Mouse (Mus musculus) hindbrain, embryonic 10.5 days (tissue): ENCODE measurements around the gene Art5. TPM values are rescaled to one million over a fixed set of nuclear protein-coding genes. Genes with fewer than 3 reads are reported as not detected.
A peak's percentile ranks its signal among the peaks of the same experiment; 100 is the strongest.

Experiments
- DNase-seq: peaks from one replicate; pipeline ENCODE4 v3.0.0-alpha.2; 2017; ENCODE audit warnings: low spot score
- H3K27ac ChIP-seq: fragments of 300-500 bp; sonication (generic); 2 replicates; pipeline ENCODE4 v1.5.1; 2016; ENCODE audit warnings: mild to moderate bottlenecking, moderate library complexity
- H3K27me3 ChIP-seq: fragments of 300-500 bp; sonication (generic); 2 replicates; pipeline ENCODE4 v1.6.1; 2016; ENCODE audit warnings: mild to moderate bottlenecking; ENCODE audit not compliant: poor library complexity, insufficient read depth, severe bottlenecking
- H3K36me3 ChIP-seq: fragments of 300-500 bp; sonication (generic); 2 replicates; pipeline ENCODE4 v1.6.1; 2016; ENCODE audit warnings: mild to moderate bottlenecking, moderate library complexity
- H3K4me1 ChIP-seq: fragments of 300-500 bp; sonication (generic); replicated peaks from 2 replicates; pipeline ENCODE4 v1.6.1; 2016; ENCODE audit warnings: mild to moderate bottlenecking
- H3K4me3 ChIP-seq: fragments of 300-500 bp; sonication (generic); 2 replicates; pipeline ENCODE4 v1.5.1; 2016; ENCODE audit warnings: mild to moderate bottlenecking, moderate library complexity
- H3K9me3 ChIP-seq: fragments of 300-500 bp; sonication (generic); 2 replicates; pipeline ENCODE4 v1.6.1; 2016; ENCODE audit warnings: mild to moderate bottlenecking, moderate library complexity
- WGBS: fragments of 180-500 bp; shearing (Covaris S2); methylation state at CpG from one replicate; pipeline ENCODE4 v1.1.7; 2016; 5-methylcytosine and 5-hydroxymethylcytosine counted together
- polyA plus RNA-seq: library from polyadenylated mRNA; unstranded; fragments of >200 nt; fragmentation: Nextera tagmentation; extraction: Ambion mirVana; gene quantifications from 2 replicates; pipeline ENCODE4 v1.2.1, GENCODE M21; 2016

Art5 gene
- polyA plus RNA-seq, 1 experiment from 2014 or later, result 2.7 TPM

DNA sequence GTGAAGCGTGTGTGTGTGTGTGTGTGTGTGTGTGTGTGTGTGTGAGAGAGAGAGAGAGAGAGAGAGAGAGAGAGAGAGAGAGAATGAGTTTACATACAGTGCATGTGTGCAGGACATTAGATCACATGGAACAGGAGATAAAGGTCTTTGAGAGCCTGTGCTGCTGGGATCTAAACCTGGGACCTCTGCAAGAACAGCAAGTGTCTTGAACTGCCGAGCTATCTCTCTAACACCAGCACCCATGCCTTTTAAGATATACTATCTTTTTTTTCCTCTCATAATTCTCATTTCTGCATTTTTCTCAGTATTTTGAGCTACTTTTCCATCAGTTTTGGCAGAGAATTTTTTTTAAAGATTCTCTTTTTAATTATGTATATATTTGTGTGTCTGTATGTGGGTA lies 5.7 kb downstream of the Art5 start:
- no peak overlapping the region for H3K27ac ChIP-seq
- H3K27me3 ChIP-seq, result peaks cover 10% of the 10 kb centered on the region
- DNase-seq, result no peak
- H3K36me3 ChIP-seq, result no peaks in the 10 kb centered on the region
- H3K9me3 ChIP-seq, result no peaks in the 10 kb centered on the region
- no peak overlapping the region for H3K4me3 ChIP-seq
- H3K4me1 ChIP-seq, result peaks cover 59% of the 10 kb centered on the region
- 83% methylated on average over 2 of the region's 2 CpGs for WGBS

GRCm38 (mm10) chr7:102102696-102103095 lies 6.6 kb downstream of the Art5 start:
- peak overlapping the region; percentile 70 for H3K27ac ChIP-seq
- 46% methylated on average over 6 of the region's 6 CpGs for WGBS
- H3K9me3 ChIP-seq, result no peaks in the 10 kb centered on the region
- H3K4me3 ChIP-seq, result no peak overlapping the region
- H3K36me3 ChIP-seq, result no peaks in the 10 kb centered on the region
- peaks cover 15% of the 10 kb centered on the region for H3K27me3 ChIP-seq
- DNase-seq, result no peak
- peaks cover 59% of the 10 kb centered on the region for H3K4me1 ChIP-seq

DNA sequence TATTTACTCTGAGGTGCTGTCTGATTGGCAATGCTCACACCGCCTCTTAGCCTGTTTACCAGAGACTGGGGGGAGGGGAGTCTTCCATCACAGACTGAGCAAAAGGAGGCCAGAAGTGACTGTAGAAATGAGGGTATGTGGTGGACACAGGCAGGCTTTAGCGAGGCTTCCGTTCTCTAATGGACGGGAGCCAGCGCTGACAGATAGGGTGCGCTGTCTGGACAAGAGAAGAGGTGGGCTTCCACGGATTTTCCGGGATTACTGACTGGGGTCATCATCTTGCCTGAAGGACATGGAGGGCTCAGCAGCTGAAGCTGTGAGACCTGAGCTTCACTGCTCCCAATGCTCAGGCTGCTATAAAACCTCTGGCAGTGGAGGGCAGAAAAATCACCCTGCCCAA lies 7.0 kb downstream of the Art5 start:
- no peak overlapping the region for H3K4me3 ChIP-seq
- H3K27me3 ChIP-seq, result peaks cover 11% of the 10 kb centered on the region
- H3K4me1 ChIP-seq, result peaks cover 56% of the 10 kb centered on the region
- DNase-seq, result no peak
- 50% methylated on average over 8 of the region's 8 CpGs for WGBS
- no peaks in the 10 kb centered on the region for H3K9me3 ChIP-seq
- no peaks in the 10 kb centered on the region for H3K36me3 ChIP-seq
- peak overlapping the region; percentile 70 for H3K27ac ChIP-seq

DNA sequence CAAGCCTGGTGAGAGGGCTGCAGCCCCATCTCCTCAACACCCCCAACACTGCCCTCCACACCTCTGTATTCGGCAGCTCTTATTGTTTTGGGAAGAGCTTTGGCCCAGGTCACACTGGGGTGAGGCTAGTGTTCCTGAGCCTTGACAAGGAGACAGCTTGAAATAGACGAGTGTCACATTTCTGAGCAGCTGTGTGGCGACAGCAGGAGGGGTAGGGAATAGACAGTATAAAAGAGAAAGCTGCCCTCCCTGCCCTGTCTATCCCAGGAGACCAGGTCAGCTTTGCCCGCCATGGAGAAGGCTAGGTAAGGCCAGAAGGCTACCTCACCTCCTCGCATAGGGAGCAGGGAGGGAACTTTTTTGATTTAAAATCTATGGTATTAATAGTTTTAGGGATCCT lies 7.8 kb downstream of the Art5 start, which contains the start of gene Art1:
Art1 (plus strand) TSS at position 257 of the 400 bp plus-strand sequence.
- Histone ChIP-seq H3K4me3 (peak within 1 kb of the TSS; percentile 48; the same call in 1 of the 2 replicates), H3K4me1 (peaks cover 49% of the 10 kb centered on the region), H3K27me3 (peaks cover 11% of the 10 kb centered on the region), H3K36me3 (0 out of 2 replicates have a peak, but pooled peaks cover 2% of the 10 kb centered on the region), H3K9me3 (no peaks in the 10 kb centered on the region), H3K27ac (peak within 1 kb of the TSS; percentile 82)
- 26% methylated on average over 5 of the region's 5 CpGs for WGBS
- DNase-seq, result peak; percentile 32

DNA sequence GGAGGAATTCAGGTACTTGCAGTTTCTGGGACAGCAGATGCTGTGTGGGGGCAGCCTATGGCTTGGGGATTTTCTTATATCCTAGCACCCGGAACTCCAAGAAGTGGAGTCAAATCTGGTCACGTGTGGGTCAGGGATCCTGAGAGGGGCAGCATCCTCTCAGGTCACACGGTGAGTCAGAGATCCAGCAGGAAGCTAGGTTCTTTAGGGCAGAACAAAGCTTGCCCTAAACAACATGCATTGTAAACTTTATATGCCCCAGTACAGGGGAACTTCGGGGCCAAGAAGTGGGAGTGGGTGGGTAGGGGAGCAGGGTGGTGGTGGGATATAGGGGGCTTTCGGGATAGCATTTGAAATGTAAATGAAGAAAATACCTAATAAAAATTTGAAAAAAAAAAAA lies 8.4 kb downstream of the Art5 start:
- H3K4me1 ChIP-seq, result peaks cover 48% of the 10 kb centered on the region
- no peak for DNase-seq
- H3K9me3 ChIP-seq, result no peaks in the 10 kb centered on the region
- H3K27me3 ChIP-seq, result peaks cover 11% of the 10 kb centered on the region
- H3K27ac ChIP-seq, result peak overlapping the region; percentile 82
- H3K36me3 ChIP-seq, result peaks cover 4% of the 10 kb centered on the region; the same call in 1 of the 2 replicates
- 66% methylated on average over 5 of the region's 5 CpGs for WGBS
- 0 out of 2 replicates have a peak overlapping the region, but pooled peaks have one; percentile 48 for H3K4me3 ChIP-seq

DNA sequence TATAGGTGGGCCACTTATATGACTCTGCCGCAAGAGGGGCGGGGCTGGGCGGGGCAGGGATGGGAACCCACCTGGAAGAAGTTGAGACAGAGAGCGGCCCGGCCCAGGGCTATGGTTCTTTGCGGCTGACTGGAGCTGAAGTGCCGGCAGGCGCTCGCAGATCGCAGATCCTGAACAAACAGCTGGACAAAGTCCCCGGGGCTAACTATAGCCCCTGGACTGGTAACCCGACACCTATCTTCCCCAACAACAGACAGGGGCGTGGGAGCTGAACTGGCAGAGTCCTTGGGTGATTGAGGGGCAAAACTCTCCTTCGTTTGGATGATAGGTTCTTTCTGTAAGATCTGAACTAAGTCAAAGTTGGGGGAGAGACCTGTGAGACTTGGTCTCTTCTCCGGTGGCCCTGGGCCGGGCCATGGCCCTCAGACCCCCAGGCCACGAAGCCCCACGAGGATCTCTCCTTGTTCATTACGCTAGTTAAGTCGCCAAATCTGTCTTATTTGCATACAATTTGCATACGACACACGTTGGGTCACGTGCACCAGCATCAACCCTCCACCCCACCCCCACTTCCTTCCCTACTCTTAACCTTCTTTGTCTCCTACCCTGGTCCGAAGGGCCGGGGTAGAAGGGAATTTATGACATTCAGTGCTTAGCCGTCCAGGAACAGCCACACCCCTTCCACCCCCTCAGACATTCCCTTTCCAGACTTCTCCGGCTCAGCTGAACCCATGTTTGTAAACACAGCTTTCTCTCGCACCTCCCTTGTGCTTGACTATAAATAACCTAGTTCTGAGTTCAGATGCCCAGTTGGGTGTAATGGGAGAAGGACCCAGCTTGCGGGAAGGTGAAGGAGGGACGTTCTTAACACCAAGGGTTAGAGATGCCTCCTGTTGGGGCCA lies 9.3 kb downstream of the Art5 start:
- peak; percentile 66 for DNase-seq
- no peaks in the 10 kb centered on the region for H3K9me3 ChIP-seq
- H3K4me1 ChIP-seq, result peaks cover 48% of the 10 kb centered on the region
- peaks cover 11% of the 10 kb centered on the region for H3K27me3 ChIP-seq
- H3K27ac ChIP-seq, result peak overlapping the region; percentile 82
- 4% methylated on average over 30 of the region's 30 CpGs for WGBS
- peak overlapping the region; percentile 48 for H3K4me3 ChIP-seq
- H3K36me3 ChIP-seq, result peaks cover 12% of the 10 kb centered on the region; the same call in 1 of the 2 replicates

DNA sequence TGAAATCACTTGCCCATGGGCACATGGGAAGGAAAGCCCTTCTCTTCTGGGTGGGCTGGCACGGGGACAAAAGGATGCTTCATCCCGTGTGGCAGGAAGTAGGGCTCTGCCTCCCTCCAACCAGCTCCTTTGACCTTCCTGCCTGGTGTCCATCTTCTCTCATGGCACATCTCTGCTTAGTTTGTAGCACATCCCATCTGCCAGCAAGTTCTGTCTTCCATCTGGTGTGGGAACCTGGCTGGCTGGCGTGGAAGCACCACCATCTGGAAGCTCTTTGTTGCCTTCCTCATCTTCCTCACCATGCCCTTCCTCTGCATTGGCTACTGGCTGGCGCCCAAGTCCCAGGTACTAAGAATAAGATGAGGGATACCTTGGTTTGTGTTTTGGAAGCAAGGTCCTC lies 22.0 kb downstream of the Art5 start:
- no peak overlapping the region for H3K4me3 ChIP-seq
- 93% methylated on average over 4 of the region's 4 CpGs for WGBS
- no peak overlapping the region for H3K27ac ChIP-seq
- no peaks in the 10 kb centered on the region for H3K4me1 ChIP-seq
- peaks cover 80% of the 10 kb centered on the region for H3K36me3 ChIP-seq
- DNase-seq, result no peak
- H3K9me3 ChIP-seq, result peaks cover 3% of the 10 kb centered on the region; the same call in 1 of the 2 replicates
- H3K27me3 ChIP-seq, result no peaks in the 10 kb centered on the region

DNA sequence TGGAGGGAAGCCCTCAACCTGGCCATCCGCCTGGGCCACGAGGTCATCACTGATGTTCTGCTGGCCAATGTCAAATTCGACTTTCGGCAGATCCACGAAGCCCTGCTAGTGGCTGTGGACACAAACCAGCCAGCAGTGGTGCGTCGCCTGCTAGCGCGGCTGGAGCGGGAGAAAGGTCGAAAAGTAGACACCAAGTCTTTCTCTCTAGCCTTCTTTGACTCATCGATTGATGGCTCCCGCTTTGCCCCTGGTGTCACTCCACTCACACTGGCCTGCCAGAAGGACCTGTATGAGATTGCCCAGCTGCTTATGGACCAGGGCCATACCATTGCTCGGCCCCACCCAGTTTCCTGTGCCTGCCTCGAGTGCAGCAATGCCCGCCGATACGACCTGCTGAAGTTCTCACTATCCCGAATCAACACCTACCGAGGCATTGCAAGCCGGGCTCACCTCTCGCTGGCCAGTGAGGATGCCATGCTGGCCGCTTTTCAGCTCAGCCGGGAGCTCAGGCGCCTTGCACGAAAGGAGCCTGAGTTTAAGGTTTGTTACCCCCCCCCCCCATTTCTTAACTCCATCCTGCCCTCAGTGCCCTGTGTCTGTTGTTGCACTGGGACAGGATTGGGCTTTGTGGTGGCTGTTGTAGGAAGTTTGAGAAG lies 25.1 kb downstream of the Art5 start:
- Histone ChIP-seq H3K9me3 (no peaks in the 10 kb centered on the region), H3K4me1 (no peaks in the 10 kb centered on the region), H3K4me3 (no peak overlapping the region), H3K36me3 (peaks cover 89% of the 10 kb centered on the region), H3K27ac (no peak overlapping the region), H3K27me3 (no peaks in the 10 kb centered on the region)
- DNase-seq, result no peak
- 93% methylated on average over 26 of the region's 26 CpGs for WGBS

DNA sequence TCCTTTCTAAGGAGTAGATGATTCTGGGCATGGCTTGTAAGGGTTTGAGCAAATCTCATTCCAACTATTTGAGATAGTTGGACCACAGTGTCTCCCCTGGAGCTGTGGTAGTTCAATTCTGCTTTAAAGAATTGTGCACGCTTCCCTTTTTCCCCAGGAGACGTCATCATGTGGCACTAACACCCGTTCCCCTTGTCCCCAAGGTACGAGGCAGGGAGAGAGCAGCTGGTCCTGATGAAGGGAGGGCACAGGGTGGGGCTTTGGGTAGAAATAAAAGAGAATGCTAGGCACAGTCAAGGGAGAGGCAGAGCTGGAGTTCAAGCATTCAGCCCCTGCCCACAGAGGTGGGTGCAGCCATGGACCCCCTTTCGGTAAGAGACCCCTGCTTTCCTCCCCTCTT lies 26.5 kb downstream of the Art5 start, which contains the start of gene Trpc2:
Trpc2 (plus strand) TSS at position 301 of the 400 bp plus-strand sequence.
- Histone ChIP-seq H3K27me3 (no peaks in the 10 kb centered on the region), H3K4me1 (no peaks in the 10 kb centered on the region), H3K4me3 (no peak within 1 kb of the TSS), H3K9me3 (no peaks in the 10 kb centered on the region), H3K27ac (no peak within 1 kb of the TSS), H3K36me3 (peaks cover 89% of the 10 kb centered on the region)
- WGBS, result 87% methylated on average over 5 of the region's 5 CpGs
- DNase-seq, result no peak

DNA sequence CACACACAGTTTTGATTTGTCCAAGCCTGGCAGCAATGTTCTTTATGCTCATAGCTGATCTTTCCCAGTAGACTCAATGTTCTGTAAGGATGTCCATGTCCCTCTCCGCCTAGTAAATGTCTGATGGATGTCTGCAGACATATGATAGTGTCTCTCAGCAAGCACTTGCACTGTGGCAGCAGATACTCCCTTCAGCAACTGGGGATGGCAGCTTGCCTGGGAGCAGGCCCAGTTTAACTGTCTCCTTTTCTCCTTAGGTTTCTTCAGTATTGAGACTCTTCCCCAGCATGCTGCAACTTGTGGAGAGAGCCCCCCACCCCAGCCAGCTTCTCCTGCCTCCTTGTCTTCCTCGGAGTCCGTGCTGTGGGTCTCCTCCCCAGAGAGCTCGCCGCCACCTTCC lies 27.5 kb downstream of the Art5 start:
- Histone ChIP-seq H3K4me3 (no peak overlapping the region), H3K27me3 (no peaks in the 10 kb centered on the region), H3K9me3 (no peaks in the 10 kb centered on the region), H3K4me1 (no peaks in the 10 kb centered on the region), H3K36me3 (peaks cover 92% of the 10 kb centered on the region), H3K27ac (no peak overlapping the region)
- WGBS, result 94% methylated on average over 5 of the region's 5 CpGs
- DNase-seq, result no peak

- Histone ChIP-seq H3K4me3 (no peak overlapping the region), H3K4me1 (no peaks in the 10 kb centered on the region), H3K27me3 (no peaks in the 10 kb centered on the region), H3K36me3 (peaks cover 96% of the 10 kb centered on the region), H3K9me3 (no peaks in the 10 kb centered on the region), H3K27ac (no peak overlapping the region)
- WGBS, result 92% methylated on average over 8 of the region's 8 CpGs
- no peak for DNase-seq
Measured at GRCm38 (mm10) chr7:102080311-102080710, 29.0 kb downstream of the Art5 start.

DNA sequence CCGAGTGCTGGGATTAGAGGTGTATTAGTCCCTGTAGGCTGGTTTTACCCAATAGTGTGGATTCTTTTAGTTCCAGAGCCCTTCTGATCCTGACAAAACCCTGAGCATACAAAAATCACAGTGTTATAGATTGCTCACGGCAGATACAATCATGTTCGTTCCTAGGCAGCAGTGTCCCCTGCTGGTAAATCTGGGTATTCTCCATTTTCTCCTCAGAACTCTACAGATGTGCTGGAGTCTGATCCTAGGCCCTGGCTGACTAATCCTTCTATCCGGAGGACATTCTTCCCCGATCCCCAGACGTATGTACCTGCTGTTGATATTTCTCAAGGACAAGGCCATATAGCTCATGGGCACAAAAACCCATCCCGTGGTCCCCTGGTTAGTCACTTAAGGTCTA lies 30.8 kb downstream of the Art5 start:
- Histone ChIP-seq H3K4me1 (no peaks in the 10 kb centered on the region), H3K9me3 (no peaks in the 10 kb centered on the region), H3K4me3 (no peak overlapping the region), H3K36me3 (peaks cover 96% of the 10 kb centered on the region), H3K27me3 (no peaks in the 10 kb centered on the region), H3K27ac (no peak overlapping the region)
- 82% methylated on average over 7 of the region's 7 CpGs for WGBS
- DNase-seq, result no peak
